Mouse (Mus musculus): Measurements from ENCODE around the gene Mapk9. TPM values are rescaled to one million over a fixed set of nuclear protein-coding genes. Genes with fewer than 3 reads are reported as not detected.

Mapk9 gene
- total and polyA plus RNA-seq, 2 experiments from 2014 or later: 70.4 to 128 TPM

GRCm38 (mm10) chr11:49822337-49822736 lies 24.2 kb upstream of the Mapk9 start:
- TF ChIP-seq CTCF (IDR thresholded peaks at IDR 0.05): no peak
- no peak overlapping the region for H3K4me2 ChIP-seq (ENCODE audit: low read depth, low read length, poor library complexity, severe bottlenecking)
- no peaks in the 10 kb centered on the region for H3K27me3 ChIP-seq (ENCODE audit: insufficient read depth, low read length)
- H3K4me3 ChIP-seq (ENCODE audit: low read depth, low read length): no peak overlapping the region
- no peak for ATAC-seq (ENCODE audit: low FRiP score)
- no peaks in the 10 kb centered on the region for H3K4me1 ChIP-seq (ENCODE audit: insufficient read depth, low read length)
- WGBS: 96% methylated on average over 2 of the region's 2 CpGs
- H3K27ac ChIP-seq (ENCODE audit: low read depth, low read length): no peak overlapping the region
- no peak for DNase-seq (ENCODE audit: low spot score)
- H3K36me3 ChIP-seq (ENCODE audit: insufficient read depth, low read length): peaks cover 24% of the 10 kb centered on the region
- no peaks in the 10 kb centered on the region for H3K9me3 ChIP-seq (ENCODE audit: low read length)
- H3K9ac ChIP-seq (replicated peaks; ENCODE audit: low read length, poor library complexity, severe bottlenecking): no peak overlapping the region

GRCm38 (mm10) chr11:49824896-49825295 lies 21.7 kb upstream of the Mapk9 start:
- Histone ChIP-seq H3K4me3 (ENCODE audit: low read depth, low read length) (no peak overlapping the region), H3K27ac (ENCODE audit: low read depth, low read length) (no peak overlapping the region), H3K27me3 (ENCODE audit: insufficient read depth, low read length) (no peaks in the 10 kb centered on the region), H3K4me1 (ENCODE audit: insufficient read depth, low read length) (no peaks in the 10 kb centered on the region), H3K4me2 (ENCODE audit: low read depth, low read length, poor library complexity, severe bottlenecking) (no peak overlapping the region), H3K9me3 (ENCODE audit: low read length) (no peaks in the 10 kb centered on the region), H3K36me3 (ENCODE audit: insufficient read depth, low read length) (peaks cover 29% of the 10 kb centered on the region), H3K9ac (replicated peaks; ENCODE audit: low read length, poor library complexity, severe bottlenecking) (no peak overlapping the region)
- 50% methylated on average over 2 of the region's 2 CpGs for WGBS
- ATAC-seq (ENCODE audit: low FRiP score) (no peak), DNase-seq (ENCODE audit: low spot score) (no peak)
- TF ChIP-seq CTCF (IDR thresholded peaks at IDR 0.05): peak; percentile 73

DNA sequence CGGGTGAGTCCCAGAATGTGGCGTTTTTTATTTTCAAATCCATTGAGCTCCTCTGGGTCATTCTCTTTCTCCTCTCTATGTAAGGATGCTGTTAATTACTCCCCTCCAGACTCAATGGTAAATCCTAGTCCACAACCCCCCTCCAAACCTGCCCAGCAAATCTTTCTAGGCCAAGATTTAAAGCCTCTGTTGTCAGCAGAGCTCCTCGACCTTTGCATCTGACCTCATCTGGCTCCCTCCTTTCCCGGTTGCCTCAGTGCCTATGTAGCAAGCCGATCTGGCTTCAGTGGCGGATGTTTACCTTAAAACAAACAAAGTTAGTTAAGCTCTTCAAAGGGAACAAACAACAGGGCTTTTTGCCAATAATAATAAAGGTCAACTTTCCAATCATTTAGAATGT lies 19.3 kb upstream of the Mapk9 start:
- Histone ChIP-seq H3K4me3 (ENCODE audit: low read depth, low read length) (no peak overlapping the region), H3K9me3 (ENCODE audit: low read length) (no peaks in the 10 kb centered on the region), H3K36me3 (ENCODE audit: insufficient read depth, low read length) (peaks cover 30% of the 10 kb centered on the region), H3K4me1 (ENCODE audit: insufficient read depth, low read length) (no peaks in the 10 kb centered on the region), H3K27ac (ENCODE audit: low read depth, low read length) (no peak overlapping the region), H3K9ac (replicated peaks; ENCODE audit: low read length, poor library complexity, severe bottlenecking) (no peak overlapping the region; the same call in 1 of the 2 replicates), H3K4me2 (ENCODE audit: low read depth, low read length, poor library complexity, severe bottlenecking) (no peak overlapping the region), H3K27me3 (ENCODE audit: insufficient read depth, low read length) (no peaks in the 10 kb centered on the region)
- ATAC-seq (ENCODE audit: low FRiP score) (no peak), DNase-seq (ENCODE audit: low spot score) (no peak)
- TF ChIP-seq CTCF (IDR thresholded peaks at IDR 0.05): no peak
- whole genome bisulfite sequencing: 35% methylated on average over 6 of the region's 6 CpGs

DNA sequence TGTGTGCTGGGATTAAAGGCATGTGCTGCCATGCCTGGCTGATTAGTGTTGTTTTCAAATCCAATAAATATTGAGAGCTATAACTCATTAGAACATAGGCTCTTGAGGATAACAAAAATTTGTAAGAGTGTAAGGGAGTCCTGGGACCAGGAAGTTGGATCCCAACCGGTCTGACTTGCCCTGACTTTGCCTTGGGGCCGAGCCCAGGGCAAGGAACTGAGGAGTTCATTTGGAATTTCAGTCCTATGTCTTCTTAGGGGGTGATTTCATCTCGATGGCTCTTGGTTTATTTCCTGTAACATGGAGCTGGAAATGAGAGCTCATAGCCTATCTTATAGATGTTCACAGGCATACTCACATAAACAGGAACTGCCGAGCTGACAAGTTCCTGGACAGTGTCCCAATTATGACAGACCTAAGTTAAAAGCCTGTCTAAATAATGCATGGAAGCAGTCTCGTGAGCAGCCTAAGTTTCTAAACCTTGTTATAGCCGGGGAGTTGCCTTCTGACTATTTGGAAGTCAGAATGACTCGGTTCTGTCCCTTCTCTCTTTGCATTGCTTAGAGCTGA lies 17.3 kb upstream of the Mapk9 start:
- no peak for TF ChIP-seq CTCF (IDR thresholded peaks at IDR 0.05)
- no peak for ATAC-seq (ENCODE audit: low FRiP score)
- 87% methylated on average over 7 of the region's 7 CpGs for WGBS

GRCm38 (mm10) chr11:49831980-49832379 lies 14.6 kb upstream of the Mapk9 start:
- ATAC-seq (ENCODE audit: low FRiP score) (no peak), DNase-seq (ENCODE audit: low spot score) (peak; percentile 24)
- Histone ChIP-seq H3K27ac (ENCODE audit: low read depth, low read length) (no peak overlapping the region), H3K4me3 (ENCODE audit: low read depth, low read length) (no peak overlapping the region), H3K4me2 (ENCODE audit: low read depth, low read length, poor library complexity, severe bottlenecking) (no peak overlapping the region), H3K27me3 (ENCODE audit: insufficient read depth, low read length) (no peaks in the 10 kb centered on the region), H3K36me3 (ENCODE audit: insufficient read depth, low read length) (peaks cover 22% of the 10 kb centered on the region), H3K9me3 (ENCODE audit: low read length) (no peaks in the 10 kb centered on the region), H3K4me1 (ENCODE audit: insufficient read depth, low read length) (no peaks in the 10 kb centered on the region), H3K9ac (replicated peaks; ENCODE audit: low read length, poor library complexity, severe bottlenecking) (no peak overlapping the region)
- WGBS: 78% methylated on average over 12 of the region's 12 CpGs
- no peak for TF ChIP-seq CTCF (IDR thresholded peaks at IDR 0.05)

More for the DNA sequence above, 17.3 kb upstream of the Mapk9 start:
- H3K4me1 ChIP-seq (ENCODE audit: insufficient read depth, low read length): no peaks in the 10 kb centered on the region
- no peak overlapping the region for H3K9ac ChIP-seq (replicated peaks; ENCODE audit: low read length, poor library complexity, severe bottlenecking)
- no peaks in the 10 kb centered on the region for H3K9me3 ChIP-seq (ENCODE audit: low read length)
- no peaks in the 10 kb centered on the region for H3K27me3 ChIP-seq (ENCODE audit: insufficient read depth, low read length)
- H3K4me2 ChIP-seq (ENCODE audit: low read depth, low read length, poor library complexity, severe bottlenecking): no peak overlapping the region
- no peak for DNase-seq (ENCODE audit: low spot score)
- no peak overlapping the region for H3K4me3 ChIP-seq (ENCODE audit: low read depth, low read length)
- H3K27ac ChIP-seq (ENCODE audit: low read depth, low read length): no peak overlapping the region
- peaks cover 20% of the 10 kb centered on the region for H3K36me3 ChIP-seq (ENCODE audit: insufficient read depth, low read length)

DNA sequence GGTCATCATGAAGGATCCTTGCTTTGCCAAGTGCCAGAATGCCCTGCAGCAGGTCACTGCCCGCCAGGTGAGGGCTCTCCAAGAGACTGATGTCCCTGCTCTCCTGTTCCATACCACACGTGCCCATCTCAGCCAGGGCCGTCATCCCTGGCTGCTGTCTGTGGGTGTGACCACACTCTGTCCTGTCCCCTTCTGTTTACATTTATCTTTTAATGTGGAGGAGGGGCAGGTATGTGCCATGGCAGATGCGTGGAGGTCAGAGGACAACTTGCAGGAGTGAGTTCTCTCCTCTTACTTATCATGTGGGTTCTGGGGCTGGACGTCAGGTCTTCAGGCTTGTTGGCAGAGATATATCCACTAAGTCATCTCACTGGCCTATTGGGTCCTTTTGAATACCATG lies 13.6 kb upstream of the Mapk9 start:
- no peaks in the 10 kb centered on the region for H3K9me3 ChIP-seq (ENCODE audit: low read length)
- H3K4me3 ChIP-seq (ENCODE audit: low read depth, low read length): no peak overlapping the region
- ATAC-seq (ENCODE audit: low FRiP score): no peak
- no peak overlapping the region for H3K9ac ChIP-seq (replicated peaks; ENCODE audit: low read length, poor library complexity, severe bottlenecking)
- no peaks in the 10 kb centered on the region for H3K4me1 ChIP-seq (ENCODE audit: insufficient read depth, low read length)
- H3K27ac ChIP-seq (ENCODE audit: low read depth, low read length): no peak overlapping the region
- WGBS: 92% methylated on average over 5 of the region's 5 CpGs
- no peaks in the 10 kb centered on the region for H3K27me3 ChIP-seq (ENCODE audit: insufficient read depth, low read length)
- H3K4me2 ChIP-seq (ENCODE audit: low read depth, low read length, poor library complexity, severe bottlenecking): no peak overlapping the region
- no peak for TF ChIP-seq CTCF (IDR thresholded peaks at IDR 0.05)
- DNase-seq (ENCODE audit: low spot score): no peak
- H3K36me3 ChIP-seq (ENCODE audit: insufficient read depth, low read length): peaks cover 18% of the 10 kb centered on the region
